Mouse (Mus musculus) gastrocnemius, adult 18-20 months (tissue): Measurements from ENCODE around the gene Ergic1. TPM values are rescaled to one million over a fixed set of nuclear protein-coding genes. Genes with fewer than 3 reads are reported as not detected.
A peak's percentile ranks its signal among the peaks of the same experiment; 100 is the strongest.

ENCODE experiments used
- DNase-seq: peaks from one replicate; pipeline ENCODE4 v3.0.0; 2021; ENCODE audit warnings: low spot score
- total RNA-seq, 2 experiments: library from RNA; stranded (reverse); gene quantifications; 2 replicates each; pipeline ENCODE4 v1.2.3; 2021

Ergic1 gene
- total RNA-seq, 2 experiments from 2014 or later, result 44.6 to 46.5 TPM

DNA sequence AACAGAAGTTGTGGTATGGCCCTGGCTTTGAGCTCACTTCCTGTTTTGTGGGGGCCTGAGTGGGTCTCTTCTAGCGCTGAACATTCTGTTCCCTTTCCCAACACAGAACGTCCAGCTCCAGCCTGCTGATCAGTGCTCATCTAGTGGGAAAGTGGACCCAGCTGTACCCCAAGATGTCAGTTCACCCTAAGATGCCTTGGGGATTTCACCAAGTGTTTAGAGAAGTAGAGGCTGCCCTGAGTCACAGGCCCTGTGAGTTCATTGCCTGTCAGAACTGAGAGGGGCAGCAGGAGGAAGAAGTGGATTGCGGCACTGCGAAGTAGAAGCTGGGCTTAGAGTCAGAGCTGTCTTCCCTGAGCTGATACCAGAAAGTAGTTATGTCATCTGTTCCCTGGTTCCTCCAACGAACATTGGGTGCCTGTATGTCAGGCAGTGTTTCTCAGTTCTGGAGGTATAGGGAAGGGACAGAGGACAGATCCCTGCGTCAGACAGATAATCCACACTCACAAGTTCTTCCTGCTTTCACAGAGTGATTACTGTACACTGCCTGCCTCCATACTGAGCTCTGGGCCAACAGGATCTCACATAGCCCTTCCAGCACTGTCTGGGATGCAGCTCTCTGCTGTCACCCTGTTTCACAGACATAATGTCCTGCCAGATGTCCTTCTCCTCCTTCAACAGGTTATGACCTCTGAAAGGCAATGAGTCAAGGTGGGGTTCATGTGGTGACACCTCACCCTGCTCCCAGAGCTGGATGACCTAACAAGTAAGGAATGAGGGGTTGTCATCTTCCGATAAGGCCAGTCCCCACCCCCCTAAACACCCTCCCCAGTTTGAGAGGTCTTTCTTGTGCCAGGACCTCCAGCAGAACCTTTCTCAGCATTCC is 25.8 kb upstream of the Ergic1 start:
- DNase-seq, result no peak

- DNase-seq, result no peak
Measured at GRCm38 (mm10) chr17:26537722-26538471, 23.4 kb upstream of the Ergic1 start.

- DNase-seq, result no peak
Measured at GRCm38 (mm10) chr17:26540083-26540482, 21.2 kb upstream of the Ergic1 start.

- no peak for DNase-seq
Measured at GRCm38 (mm10) chr17:26544319-26544963, 16.8 kb upstream of the Ergic1 start.

GRCm38 (mm10) chr17:26547771-26548170 is 13.5 kb upstream of the Ergic1 start:
- DNase-seq, result peak; percentile 61

DNA sequence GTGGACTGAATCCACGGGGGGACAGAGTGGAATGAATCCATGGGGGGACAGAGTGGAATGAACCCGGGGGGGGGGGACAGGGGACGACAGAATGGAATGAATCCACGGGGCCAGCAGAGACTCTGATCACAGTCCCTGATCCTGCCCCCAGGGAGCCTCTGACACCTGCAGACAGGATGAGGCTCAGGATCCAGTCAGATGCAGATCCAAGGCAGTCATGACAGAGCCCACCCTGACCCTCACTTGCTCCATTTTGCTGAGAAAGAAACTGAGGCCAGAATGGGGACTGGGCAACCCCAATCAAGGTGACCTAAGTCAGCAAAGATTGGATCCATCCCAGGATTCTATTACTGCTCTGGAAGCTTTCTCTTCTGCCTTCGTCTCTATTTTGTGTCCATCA is 12.7 kb upstream of the Ergic1 start:
- DNase-seq, result no peak

DNA sequence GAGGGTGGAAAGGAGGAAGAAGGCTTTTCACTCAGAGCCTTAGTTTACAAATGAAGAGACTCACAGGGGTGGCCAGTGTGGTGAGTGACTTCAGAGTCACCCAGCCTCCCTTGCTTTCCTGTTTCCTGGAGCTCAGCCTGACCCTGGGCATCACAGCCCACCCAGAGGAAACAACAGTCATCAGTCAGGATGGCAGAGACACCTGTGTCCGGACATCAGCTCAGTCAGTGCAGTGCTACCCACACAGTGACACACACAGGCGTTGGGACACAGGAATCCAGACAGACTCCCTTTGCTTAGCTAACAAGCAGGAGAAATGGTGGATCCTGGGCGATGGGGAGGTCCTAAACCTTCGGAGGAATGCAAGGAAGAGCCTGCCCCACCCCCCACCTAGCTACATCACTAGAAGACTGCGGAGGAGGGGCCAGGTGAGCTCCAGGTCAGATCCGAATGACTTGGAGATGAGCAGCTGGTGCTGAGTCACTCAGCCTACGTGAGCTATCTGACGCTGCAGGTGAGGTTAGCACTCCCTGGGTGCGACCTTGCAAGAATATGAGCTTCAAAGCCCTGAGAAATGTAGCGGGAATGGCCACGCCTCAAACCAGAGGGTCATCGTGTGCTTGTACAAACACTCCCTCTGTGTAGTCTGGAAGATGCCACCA is 12.0 kb upstream of the Ergic1 start:
- no peak for DNase-seq

DNA sequence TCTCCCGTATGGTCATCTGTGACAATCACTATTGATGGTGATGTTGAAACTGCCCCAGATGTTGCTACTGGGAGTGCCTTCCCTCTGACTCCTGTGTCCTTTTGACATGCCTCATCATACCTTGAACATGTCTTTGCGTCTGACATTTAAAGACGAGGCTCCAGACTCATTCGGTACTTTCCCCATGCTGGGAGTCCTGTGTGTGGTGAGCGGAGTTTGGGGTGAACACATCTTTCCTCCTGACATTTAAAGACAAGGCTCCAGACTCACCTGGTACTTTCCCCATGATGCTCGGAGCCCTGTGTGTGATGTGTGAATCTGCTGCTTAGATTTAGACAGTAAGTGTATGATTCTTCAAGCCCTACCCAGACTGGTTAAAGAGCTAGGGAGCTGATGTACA is 10.2 kb upstream of the Ergic1 start:
- no peak for DNase-seq

DNA sequence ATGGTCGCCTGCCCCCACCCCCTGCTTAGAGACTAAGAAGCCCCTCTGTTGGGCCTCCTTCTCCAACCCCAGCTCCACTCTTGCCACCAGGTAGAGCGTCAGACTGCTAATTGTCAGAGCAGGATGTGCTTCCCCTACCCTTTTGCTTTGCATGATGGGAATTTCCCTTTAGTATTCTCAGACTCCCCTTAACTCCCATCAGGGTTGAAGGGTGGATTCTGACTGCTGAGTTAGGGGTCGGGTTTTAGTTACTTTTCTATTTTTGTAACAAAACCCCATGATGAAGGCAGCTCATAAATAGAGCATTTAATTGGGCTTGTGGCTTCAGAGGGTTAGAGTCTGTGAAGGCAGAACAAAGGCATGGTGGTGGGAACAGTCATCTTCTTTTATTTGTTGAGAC is 8.3 kb upstream of the Ergic1 start:
- no peak for DNase-seq

GRCm38 (mm10) chr17:26560526-26561289 is 581 bp upstream of the Ergic1 start:
- no peak for DNase-seq

DNA sequence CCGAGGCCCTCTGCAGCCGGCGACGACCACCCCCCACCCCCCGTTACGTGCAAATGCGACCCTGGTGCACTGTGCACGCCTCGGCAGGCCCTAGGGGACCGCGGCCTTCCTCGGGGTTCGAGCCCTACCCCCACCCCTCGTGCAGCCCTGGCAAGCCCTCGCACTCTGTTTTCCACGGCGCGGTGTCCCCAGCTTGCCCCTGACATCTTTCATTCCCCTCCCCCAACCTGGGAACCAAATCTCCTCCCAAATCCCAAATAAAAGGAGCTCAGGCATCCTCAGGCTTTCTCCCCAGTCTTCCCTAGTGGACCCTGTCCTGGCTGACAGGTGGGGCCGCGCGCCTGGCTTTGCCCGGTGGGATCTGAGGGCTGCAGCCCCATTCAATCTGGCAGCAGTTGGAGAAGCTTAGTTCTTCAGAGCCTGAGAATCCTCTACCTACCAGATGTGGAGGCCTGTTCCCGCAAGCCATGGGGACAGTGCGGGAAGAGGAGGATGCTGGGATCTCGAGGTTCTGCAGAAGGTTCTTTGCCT is 427 bp downstream of the Ergic1 start, which contains the start of gene Dusp1:
TSS of gene Dusp1 (minus strand) at position 478 of the 531 bp plus-strand sequence.
- no peak for DNase-seq

DNA sequence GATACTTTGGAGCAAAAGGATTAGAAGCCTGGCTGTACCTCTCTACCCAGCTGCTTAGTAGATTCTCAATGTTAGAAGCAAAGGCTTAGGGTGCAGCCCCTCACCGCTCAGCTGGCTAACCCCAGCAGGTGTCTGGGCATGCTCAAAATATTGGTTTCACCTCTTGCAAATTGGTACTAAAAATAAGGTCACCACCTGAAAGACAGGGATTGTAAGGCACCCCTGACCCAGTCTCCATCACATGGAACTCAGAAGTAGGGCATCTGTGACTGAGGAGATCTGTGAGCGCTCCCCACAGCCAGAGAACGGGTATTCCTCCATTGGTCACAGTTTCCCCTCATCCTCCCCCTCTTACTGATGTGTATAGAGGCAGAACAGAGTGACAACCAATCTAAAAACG is 1.0 kb downstream of the Ergic1 start:
- DNase-seq, result no peak

GRCm38 (mm10) chr17:26563476-26563875 is 2.2 kb downstream of the Ergic1 start:
- DNase-seq, result no peak

DNA sequence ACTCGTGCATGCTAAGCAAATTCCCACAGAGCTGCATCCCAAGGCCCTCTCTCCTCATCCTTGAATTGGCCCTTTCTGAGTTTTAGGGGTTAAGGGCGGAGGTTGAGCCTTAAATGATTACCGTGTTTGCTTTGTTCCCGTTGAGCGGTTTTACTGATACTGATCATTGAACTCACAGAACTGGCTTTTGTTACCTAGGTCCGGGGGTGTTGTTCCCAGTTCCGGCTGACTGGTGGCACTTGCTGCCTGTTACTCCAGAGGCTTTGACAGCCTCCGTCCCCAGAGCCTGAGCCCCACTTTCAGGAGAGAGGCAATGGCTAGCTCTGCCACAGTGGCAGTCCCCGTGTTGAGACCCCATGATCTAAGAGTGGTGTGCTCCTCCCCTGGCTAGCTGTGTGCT is 3.1 kb downstream of the Ergic1 start:
- no peak for DNase-seq

DNA sequence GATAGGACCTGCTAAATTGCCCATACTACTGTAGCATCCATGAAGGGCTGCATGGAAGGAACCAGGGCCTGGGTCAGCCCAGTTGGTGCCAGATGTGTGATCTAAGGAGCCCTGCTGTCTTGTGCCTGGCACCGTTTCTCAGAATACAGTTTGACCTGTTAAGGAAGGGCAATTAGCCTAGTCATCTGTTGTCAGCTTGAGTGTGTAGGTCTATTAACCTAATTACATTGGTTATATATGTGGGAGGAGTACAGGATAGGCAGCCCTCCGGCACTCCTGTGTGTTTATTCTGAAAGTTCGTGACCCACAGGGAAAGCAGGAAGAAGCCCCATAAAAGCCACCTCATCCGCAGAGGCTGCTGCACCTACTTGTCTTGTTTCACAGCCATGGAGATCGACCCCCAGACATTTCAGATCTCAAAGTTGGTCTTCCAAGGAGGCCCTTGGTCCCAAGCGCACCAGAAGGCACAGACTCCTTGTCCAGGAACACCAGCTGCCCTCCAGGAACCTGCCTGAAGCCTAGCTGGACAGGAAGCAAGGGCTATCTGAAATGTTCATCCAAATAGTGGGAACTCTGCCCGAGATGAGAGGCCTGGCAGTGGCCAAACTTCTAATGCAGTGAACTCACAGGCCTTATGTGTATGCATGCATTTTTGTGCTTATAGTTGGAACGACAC is 6.0 kb downstream of the Ergic1 start:
- DNase-seq, result no peak

GRCm38 (mm10) chr17:26567818-26568173 is 6.5 kb downstream of the Ergic1 start:
- DNase-seq, result no peak

DNA sequence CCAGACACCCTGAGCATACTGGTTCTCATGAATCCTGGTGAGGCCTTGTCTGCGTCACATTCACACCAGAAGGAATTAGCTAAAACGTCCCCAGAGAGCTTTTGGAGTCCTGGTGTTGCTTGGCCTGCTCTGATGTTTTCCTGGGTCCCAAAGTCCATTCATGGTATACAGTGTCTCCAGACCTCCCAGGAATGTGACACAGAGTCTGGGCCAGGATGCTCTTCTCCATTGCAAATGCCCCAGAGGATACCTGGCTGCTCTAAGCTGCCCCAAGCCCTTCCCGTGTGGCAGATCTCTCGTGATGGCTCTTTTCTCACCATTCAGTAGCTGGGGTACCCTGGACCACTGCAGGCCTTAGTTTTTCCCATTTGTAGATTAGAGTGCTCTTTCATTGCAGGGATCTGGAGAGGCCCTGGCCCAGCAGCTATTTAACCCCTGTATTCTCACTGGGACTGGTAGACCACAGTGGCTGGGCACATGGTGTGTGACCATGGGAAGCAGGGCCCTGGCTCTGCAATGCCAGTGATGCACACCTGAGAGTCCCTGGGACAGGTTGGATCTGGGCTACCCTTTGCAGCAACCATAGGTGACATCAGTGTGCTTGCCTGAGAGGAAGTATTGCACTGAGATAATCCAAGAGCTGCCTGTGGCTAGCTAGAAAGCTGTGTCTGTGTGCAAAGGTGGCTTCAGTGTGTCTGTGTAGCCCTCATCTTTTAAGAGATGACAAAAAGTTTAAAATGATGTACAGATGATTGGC is 8.5 kb downstream of the Ergic1 start:
- no peak for DNase-seq

DNA sequence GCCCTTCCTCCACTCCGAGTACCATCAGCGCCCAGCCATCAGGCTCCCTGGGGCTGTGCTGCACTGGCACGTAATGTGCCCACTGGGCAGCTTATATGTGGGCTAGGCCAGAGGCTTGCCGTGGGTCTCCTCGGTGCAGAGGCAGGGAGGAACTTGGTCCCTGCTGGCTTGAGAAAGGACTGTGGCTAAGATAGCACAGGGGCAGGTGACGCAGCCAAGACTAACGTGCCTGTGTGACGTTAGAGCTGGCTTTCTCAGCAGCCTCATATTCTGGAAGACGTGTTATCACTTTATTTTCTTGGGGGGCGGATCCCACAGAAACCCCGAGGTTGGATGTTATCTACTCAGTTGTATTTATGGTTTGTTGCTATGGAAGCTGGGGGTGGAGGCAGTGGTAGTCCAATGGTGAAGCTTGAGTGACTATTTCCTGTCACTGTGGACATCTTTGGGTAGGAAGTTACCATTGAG is 9.4 kb downstream of the Ergic1 start:
- DNase-seq, result no peak

- peak; percentile 69 for DNase-seq
Measured at GRCm38 (mm10) chr17:26571377-26571776, 10.1 kb downstream of the Ergic1 start.
